Mouse (Mus musculus) neural tube, embryonic 15.5 days (tissue): ENCODE results near the gene Nkrf. TPM values are rescaled to one million over a fixed set of nuclear protein-coding genes. Genes with fewer than 3 reads are reported as not detected.
A peak's percentile ranks its signal among the peaks of the same experiment; 100 is the strongest.
"Not testable (repeated sequence)": the region's sequence is repeated elsewhere in the genome, so short reads cannot be mapped to it uniquely, and the experiment has no call there.

Experiments
- ATAC-seq: fragments of 200-750 bp; cut with Nextera tagmentation; 2 replicates; pipeline ENCODE4 v1.8.0; 2017; ENCODE audit warnings: mild to moderate bottlenecking, moderate TSS enrichment, moderate library complexity; ENCODE audit not compliant: low FRiP score
- H3K27ac ChIP-seq: fragments of 300-500 bp; sonication (generic); replicated peaks from 2 replicates; pipeline ENCODE4 v1.5.1; 2015; ENCODE audit warnings: mild to moderate bottlenecking, inconsistent platforms
- H3K27me3 ChIP-seq: fragments of 300-500 bp; sonication (generic); replicated peaks from 2 replicates; pipeline ENCODE4 v1.6.1; 2015; ENCODE audit warnings: inconsistent platforms
- H3K36me3 ChIP-seq: fragments of 300-500 bp; sonication (generic); 2 replicates; pipeline ENCODE4 v1.6.1; 2015; ENCODE audit warnings: inconsistent platforms
- H3K4me1 ChIP-seq: fragments of 300-500 bp; sonication (generic); 2 replicates; pipeline ENCODE4 v1.6.1; 2015; ENCODE audit warnings: inconsistent platforms
- H3K4me2 ChIP-seq: fragments of 300-500 bp; sonication (generic); 2 replicates; pipeline ENCODE4 v1.6.1; 2015; ENCODE audit warnings: inconsistent platforms, mild to moderate bottlenecking, moderate library complexity
- H3K4me3 ChIP-seq: fragments of 300-500 bp; sonication (generic); replicated peaks from 2 replicates; pipeline ENCODE4 v1.5.1; 2015; ENCODE audit warnings: mild to moderate bottlenecking, inconsistent platforms
- H3K9ac ChIP-seq: fragments of 300-500 bp; sonication (generic); replicated peaks from 2 replicates; pipeline ENCODE4 v1.6.1; 2015; ENCODE audit warnings: mild to moderate bottlenecking, inconsistent platforms
- H3K9me3 ChIP-seq: fragments of 300-500 bp; sonication (generic); replicated peaks from 2 replicates; pipeline ENCODE4 v1.6.1; 2016; ENCODE audit warnings: inconsistent platforms
- WGBS: fragments of 180-500 bp; shearing (Covaris S2); methylation state at CpG from one replicate; pipeline ENCODE4 v1.1.7; 2015; ENCODE audit warnings: mixed read lengths; 5-methylcytosine and 5-hydroxymethylcytosine counted together
- polyA plus RNA-seq: library from polyadenylated mRNA; unstranded; fragments of >200 nt; fragmentation: Nextera tagmentation; extraction: Ambion mirVana; gene quantifications from 2 replicates; pipeline ENCODE4 v1.2.1, GENCODE M21; 2015

Nkrf gene
- polyA plus RNA-seq, 1 experiment from 2014 or later: 19.5 TPM

DNA sequence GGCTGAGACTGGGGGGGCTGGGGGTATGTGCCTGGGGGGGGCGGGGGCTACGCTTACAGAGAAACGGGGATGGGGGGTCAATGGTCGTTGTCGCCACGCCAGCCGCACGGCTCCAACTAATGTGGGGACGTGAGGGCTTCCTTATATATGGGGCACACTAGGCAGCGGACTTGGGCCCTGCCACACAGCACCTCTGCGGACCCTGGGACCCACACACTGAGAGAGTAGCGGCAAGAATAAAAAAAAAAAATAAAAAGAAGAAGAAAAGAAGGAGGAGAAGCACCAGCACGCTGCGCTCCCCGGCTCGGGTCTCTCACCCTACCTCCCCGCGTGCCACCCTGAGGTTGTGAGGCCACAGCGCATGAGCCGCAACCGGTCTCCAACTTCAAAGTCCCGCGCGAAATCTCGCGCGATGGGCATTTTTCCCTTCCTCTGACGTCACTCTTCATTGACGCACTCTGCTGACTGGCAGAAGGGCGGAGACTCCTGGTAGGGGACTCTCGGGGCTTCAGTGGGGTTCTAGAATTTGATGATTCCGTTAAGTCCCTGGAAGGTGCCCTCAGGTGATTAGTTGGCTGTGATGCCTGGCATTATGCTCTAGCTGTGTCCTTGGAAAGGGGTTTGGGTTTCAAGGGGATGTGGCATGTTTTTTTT is 543 bp upstream of the Nkrf start:
- H3K27ac ChIP-seq: peak overlapping the region; percentile 88
- H3K4me3 ChIP-seq: peak overlapping the region; percentile 55
- ATAC-seq: peak; percentile 95
- H3K36me3 ChIP-seq: no peaks in the 10 kb centered on the region
- no peaks in the 10 kb centered on the region for H3K4me1 ChIP-seq
- peak overlapping the region; percentile 55 for H3K4me2 ChIP-seq
- H3K27me3 ChIP-seq: no peaks in the 10 kb centered on the region
- 20% methylated on average over 31 of the region's 32 CpGs for WGBS
- H3K9ac ChIP-seq: peak overlapping the region; percentile 66
- H3K9me3 ChIP-seq: no peaks in the 10 kb centered on the region

DNA sequence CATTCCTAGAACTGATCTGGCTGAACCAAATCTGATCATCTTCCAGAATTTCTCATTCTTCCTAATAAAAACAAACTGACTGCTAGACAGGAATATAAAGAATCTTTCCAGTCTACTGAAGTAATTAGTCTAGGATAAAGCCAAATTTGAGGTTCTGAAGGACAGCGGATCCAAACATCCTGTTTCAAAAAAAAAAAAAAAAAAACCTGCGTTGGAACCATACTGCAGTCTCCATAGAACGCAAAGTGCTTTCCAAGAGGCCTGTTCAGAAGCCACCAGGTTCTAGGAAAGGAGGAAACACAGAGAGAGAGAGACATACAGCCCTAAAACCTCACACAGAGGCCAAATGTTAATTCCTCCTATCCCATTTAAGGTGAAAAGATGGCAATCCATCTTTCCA is 1.0 kb downstream of the Nkrf start:
- Histone ChIP-seq H3K27ac (peak overlapping the region; percentile 88), H3K4me3 (peak overlapping the region; percentile 55), H3K27me3 (no peaks in the 10 kb centered on the region), H3K9me3 (no peaks in the 10 kb centered on the region), H3K9ac (peak overlapping the region; percentile 66), H3K4me2 (peak overlapping the region; percentile 55), H3K36me3 (no peaks in the 10 kb centered on the region), H3K4me1 (no peaks in the 10 kb centered on the region)
- no peak for ATAC-seq
- 27% methylated on average over 3 of the region's 3 CpGs for WGBS

DNA sequence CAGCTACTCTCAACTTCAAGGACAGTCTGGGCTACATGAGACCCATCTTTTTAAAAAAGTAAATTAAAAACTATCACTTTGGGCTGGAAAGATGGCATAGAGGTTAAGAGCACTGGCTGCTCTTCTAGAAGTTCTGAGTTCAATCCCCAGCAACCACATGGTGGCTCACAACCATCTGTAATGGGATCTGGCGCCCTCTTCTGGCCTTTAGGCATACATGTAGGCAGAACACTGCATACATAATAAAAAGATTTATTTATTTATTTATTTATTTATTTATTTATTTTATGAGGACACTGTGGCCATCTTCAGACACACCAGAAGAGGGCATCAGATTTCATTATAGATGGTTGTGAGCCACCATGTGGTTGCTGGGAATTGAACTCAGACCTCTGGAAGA is 3.8 kb downstream of the Nkrf start:
- H3K27ac ChIP-seq, H3K9me3 ChIP-seq, H3K9ac ChIP-seq, H3K4me3 ChIP-seq, H3K27me3 ChIP-seq, ATAC-seq, H3K4me1 ChIP-seq, H3K4me2 ChIP-seq, H3K36me3 ChIP-seq: not testable (repeated sequence)
- WGBS: 43% methylated on average over 1 of the region's 1 CpGs

DNA sequence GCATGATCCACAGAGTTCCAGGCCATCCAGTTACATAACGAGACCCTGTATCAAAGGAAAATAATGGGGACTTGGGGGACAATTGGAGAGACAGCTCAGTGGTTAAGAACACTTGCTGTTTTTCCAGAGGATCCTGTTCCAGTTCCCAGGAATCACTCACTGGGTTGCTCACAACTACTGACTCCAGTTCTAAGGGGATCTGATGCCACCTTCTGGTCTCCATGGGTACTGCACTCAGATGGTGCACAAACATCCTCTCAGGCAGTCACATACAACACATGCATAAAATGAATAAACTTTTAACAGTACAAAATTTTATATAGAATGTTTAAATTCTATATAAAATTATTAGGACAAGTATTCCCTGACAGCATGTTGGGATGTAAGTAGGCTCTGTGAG is 18.0 kb downstream of the Nkrf start:
- no peak overlapping the region for H3K27ac ChIP-seq
- H3K9me3 ChIP-seq: peaks cover 4% of the 10 kb centered on the region; the same call in 1 of the 2 replicates
- ATAC-seq: no peak
- no peaks in the 10 kb centered on the region for H3K4me1 ChIP-seq
- WGBS: 88% methylated on average over 1 of the region's 1 CpGs
- H3K9ac ChIP-seq: no peak overlapping the region
- H3K27me3 ChIP-seq: no peaks in the 10 kb centered on the region
- H3K36me3 ChIP-seq: 0 out of 2 replicates have a peak, but pooled peaks cover 4% of the 10 kb centered on the region
- H3K4me3 ChIP-seq: no peak overlapping the region
- no peak overlapping the region for H3K4me2 ChIP-seq

DNA sequence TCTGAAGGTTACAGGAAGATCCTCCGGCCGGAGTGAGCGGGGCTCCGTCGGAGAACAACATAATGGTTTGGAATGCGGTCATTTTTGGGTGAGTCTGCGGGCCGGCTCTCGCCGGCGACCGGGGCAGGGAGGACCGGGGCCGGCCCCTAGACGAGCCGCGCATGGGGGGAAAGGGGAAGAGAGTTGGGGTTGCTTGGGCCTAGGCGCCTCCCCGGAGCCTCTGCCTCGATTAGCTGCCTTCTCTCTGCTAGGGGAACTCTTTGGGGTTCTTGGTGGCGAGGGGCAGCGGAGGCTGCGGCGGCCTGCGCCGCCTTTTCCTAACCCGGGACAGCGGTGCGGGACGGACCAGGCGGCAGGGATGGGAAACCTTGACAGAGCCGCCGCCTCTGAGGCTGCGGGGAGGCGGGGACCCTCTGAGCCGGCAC is 28.0 kb downstream of the Nkrf start:
- H3K36me3 ChIP-seq: 0 out of 2 replicates have a peak, but pooled peaks cover 4% of the 10 kb centered on the region
- peaks cover 7% of the 10 kb centered on the region; the same call in 1 of the 2 replicates for H3K4me1 ChIP-seq
- WGBS: 30% methylated on average over 33 of the region's 36 CpGs
- H3K9me3 ChIP-seq: no peaks in the 10 kb centered on the region
- peak overlapping the region; percentile 68 for H3K9ac ChIP-seq
- H3K4me2 ChIP-seq: peak overlapping the region; percentile 58
- H3K27ac ChIP-seq: peak overlapping the region; percentile 77
- H3K27me3 ChIP-seq: no peaks in the 10 kb centered on the region
- peak overlapping the region; percentile 57 for H3K4me3 ChIP-seq
- ATAC-seq: peak; percentile 68

DNA sequence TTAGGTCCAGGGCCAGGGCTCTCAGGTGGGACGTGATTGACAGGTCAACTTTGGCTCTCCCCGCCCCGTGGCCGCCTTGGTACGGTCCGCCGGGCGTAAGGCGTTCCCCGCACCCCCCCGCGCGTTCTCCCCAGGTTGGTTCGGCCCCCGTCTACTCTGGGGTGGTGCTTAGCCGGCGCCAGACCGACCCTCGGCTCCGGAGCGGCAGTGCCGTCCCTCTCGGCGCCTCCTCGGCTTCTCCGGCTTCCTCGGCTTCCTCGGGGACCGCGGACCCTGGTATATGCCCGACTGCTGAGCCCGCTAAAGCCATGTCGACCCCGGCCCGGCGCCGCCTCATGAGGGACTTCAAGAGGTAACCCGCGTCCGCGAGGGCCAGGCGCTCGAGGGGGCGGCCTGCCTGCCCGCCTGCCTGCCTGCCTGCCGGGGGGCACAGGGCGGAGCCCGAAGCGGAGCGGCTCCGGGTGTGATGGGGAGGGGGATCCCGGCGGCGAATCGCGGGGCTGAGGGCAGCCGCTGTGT is 28.5 kb downstream of the Nkrf start:
- Histone ChIP-seq H3K4me1 (peaks cover 7% of the 10 kb centered on the region; the same call in 1 of the 2 replicates), H3K4me2 (peak overlapping the region; percentile 58), H3K4me3 (peak overlapping the region; percentile 57), H3K9me3 (no peaks in the 10 kb centered on the region), H3K27ac (peak overlapping the region; percentile 77), H3K9ac (peak overlapping the region; percentile 68), H3K36me3 (0 out of 2 replicates have a peak, but pooled peaks cover under 1% of the 10 kb centered on the region), H3K27me3 (no peaks in the 10 kb centered on the region)
- ATAC-seq: peak; percentile 97
- 22% methylated on average over 56 of the region's 57 CpGs for WGBS

DNA sequence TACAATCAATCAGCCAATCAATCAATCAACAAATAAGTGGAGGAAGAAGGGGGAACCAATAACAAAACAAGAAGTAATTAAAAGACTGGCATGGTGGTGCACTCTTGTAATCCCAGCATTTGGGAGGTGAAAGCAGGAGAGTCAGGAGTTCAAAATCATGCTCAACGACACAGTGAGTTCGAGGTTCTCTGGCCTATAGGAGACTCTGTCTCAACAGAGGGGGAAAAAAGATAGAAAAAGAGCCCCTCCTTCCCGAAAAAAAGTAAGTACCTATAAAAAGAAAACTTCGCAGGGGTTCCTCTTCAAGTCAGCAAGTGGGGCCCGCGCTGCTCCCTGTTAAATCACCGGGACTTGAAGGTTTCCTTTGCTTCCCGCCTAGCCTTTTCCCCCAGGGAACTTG is 28.9 kb downstream of the Nkrf start, which contains the start of the genes Ube2a and C330007P06Rik:
Ube2a (plus strand) TSS at position 136 of the 400 bp plus-strand sequence.
C330007P06Rik (minus strand) TSS at position 347 of the 400 bp plus-strand sequence.
- peak; percentile 3; the same call in 1 of the 2 replicates for ATAC-seq
- Histone ChIP-seq H3K27ac (peak within 1 kb of the TSS; percentile 77), H3K4me1 (peaks cover 7% of the 10 kb centered on the region; the same call in 1 of the 2 replicates), H3K9me3 (no peaks in the 10 kb centered on the region), H3K27me3 (no peaks in the 10 kb centered on the region), H3K9ac (peak within 1 kb of the TSS; percentile 68), H3K4me3 (peak within 1 kb of the TSS; percentile 57), H3K36me3 (no peaks in the 10 kb centered on the region), H3K4me2 (peak within 1 kb of the TSS; percentile 58)
- 25% methylated on average over 8 of the region's 8 CpGs for WGBS

DNA sequence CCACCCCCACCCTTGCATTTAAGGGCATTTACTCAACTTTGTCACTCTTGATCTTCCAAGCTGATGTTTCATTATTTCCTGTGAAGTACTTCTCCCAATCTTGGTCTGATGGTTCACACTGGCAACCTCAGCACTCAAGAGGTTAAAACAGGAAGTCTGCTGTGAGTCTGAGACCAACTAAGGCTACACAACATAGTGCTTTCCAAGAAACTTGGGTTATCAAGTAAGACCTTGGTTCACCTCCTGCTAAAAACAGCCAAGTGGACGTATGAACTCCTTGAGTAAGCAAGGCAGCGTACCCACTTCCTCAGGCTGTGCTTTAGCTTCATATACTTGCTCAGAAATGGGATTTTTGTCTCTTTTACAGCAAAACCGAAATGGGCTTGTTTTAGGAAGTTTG is 32.3 kb downstream of the Nkrf start:
- 84% methylated on average over 3 of the region's 3 CpGs for WGBS
- Histone ChIP-seq H3K36me3 (no peaks in the 10 kb centered on the region), H3K27ac (no peak overlapping the region), H3K4me1 (0 out of 2 replicates have a peak, but pooled peaks cover 4% of the 10 kb centered on the region), H3K27me3 (no peaks in the 10 kb centered on the region), H3K4me2 (no peak overlapping the region), H3K9me3 (no peaks in the 10 kb centered on the region), H3K4me3 (no peak overlapping the region), H3K9ac (no peak overlapping the region)
- ATAC-seq: no peak

DNA sequence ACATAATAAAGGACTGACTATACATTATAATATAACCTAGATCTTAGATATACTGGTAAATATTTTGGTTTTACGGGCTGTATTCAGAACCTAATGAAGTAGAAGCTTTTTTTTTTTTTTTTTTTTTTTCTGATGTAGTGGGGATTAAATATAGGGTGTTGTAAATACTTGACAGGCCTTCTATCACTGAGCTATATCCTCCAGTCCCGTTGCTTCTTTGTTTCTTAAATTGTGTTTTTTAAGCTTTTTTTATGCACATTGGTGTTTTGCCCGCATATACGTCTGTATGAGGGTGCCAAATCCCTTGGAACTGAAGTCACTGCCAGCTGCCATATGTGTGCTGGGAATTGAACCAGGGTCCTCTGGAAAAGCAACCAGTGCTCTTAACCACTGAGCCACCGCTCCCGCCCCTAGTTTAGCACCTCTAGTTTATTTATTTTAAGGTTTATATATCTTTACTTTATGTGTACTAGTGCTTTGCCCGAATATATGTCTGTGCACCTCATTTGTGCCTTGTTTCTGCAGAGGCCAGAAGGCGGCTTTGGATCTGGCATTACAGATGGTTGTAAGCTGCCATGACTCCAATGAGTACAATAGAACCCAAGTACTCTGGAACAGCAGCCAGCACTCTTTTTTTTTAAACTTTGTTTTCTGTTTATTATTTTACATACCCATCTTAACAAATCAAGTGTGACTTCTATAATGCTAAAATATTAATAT is 37.9 kb downstream of the Nkrf start:
- Histone ChIP-seq H3K9ac (no peak overlapping the region), H3K4me1 (peaks cover 6% of the 10 kb centered on the region; the same call in 1 of the 2 replicates), H3K36me3 (no peaks in the 10 kb centered on the region), H3K27ac (no peak overlapping the region), H3K4me3 (peak overlapping the region; percentile 47), H3K4me2 (peak overlapping the region; percentile 55), H3K27me3 (no peaks in the 10 kb centered on the region), H3K9me3 (no peaks in the 10 kb centered on the region)
- 0 out of 2 replicates have a peak, but pooled peaks have one; percentile 4 for ATAC-seq
- WGBS: 64% methylated on average over 8 of the region's 8 CpGs

DNA sequence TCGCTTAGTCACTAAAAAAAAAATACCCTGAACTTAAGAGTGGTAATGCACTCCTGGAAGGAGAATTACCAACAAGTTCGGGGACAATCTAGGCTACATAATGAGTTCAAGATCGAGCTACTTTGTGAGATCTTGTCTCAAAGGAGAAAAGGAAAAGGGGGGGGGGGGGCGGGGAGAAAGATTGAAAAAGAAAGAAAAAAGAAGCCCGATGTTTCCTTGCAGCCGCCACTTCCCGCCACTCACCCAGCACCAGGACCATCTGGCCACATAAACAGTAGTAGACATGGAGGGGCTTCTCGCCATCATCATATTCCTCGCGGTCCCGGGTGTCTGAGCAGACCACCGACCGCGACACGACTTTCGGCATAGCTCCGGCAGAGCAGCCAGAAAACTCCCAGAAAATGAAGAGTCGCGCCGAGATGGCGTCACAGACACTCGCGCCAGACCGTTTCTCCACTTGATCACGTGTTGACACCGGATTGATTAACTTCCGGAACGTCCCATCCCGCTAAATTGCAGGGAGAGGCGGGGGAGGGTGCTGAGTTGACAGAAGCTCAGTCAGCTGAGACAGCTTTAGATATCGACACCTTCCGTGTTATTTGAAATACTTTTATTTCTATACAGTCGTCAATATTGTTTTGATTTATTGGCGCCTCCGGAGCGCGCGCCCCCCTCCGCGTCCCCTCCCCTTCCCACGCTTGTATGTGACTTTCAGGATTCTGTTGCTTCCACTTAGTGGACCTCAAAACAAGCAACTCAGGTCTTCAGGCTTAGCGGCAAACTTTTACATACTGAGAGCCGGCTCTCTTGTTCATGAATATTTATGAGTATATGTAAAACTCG is 38.7 kb downstream of the Nkrf start:
- Histone ChIP-seq H3K4me2 (peak overlapping the region; percentile 55), H3K9ac (peak overlapping the region; percentile 40), H3K4me1 (peaks cover 6% of the 10 kb centered on the region; the same call in 1 of the 2 replicates), H3K9me3 (no peaks in the 10 kb centered on the region), H3K27me3 (no peaks in the 10 kb centered on the region), H3K4me3 (peak overlapping the region; percentile 47), H3K36me3 (no peaks in the 10 kb centered on the region), H3K27ac (peak overlapping the region; percentile 64)
- ATAC-seq: peak; percentile 92
- 25% methylated on average over 43 of the region's 44 CpGs for WGBS

DNA sequence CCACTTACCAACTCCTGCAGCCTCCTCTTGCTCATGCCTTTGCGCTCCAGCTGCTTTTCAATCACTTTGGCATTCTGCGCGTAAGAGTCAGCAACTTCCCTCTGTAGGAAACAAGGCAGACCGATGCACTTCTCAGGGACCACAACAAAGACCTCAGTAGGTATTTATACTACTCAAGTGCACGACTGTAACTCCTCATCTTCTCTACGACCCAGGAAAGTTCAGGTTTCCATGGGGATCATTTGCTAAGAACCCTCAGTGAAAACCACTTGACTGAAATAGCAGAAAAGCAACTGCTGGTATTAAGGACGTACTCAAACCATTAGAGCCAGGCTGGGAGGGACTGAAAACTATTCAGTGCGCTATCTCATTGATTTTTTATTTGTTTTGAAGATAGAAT is 50.1 kb downstream of the Nkrf start:
- Histone ChIP-seq H3K4me2 (no peak overlapping the region), H3K4me1 (no peaks in the 10 kb centered on the region), H3K4me3 (no peak overlapping the region), H3K36me3 (peaks cover 3% of the 10 kb centered on the region; the same call in 1 of the 2 replicates), H3K27ac (no peak overlapping the region), H3K9me3 (no peaks in the 10 kb centered on the region), H3K27me3 (no peaks in the 10 kb centered on the region), H3K9ac (no peak overlapping the region)
- WGBS: 93% methylated on average over 8 of the region's 8 CpGs
- no peak for ATAC-seq
